Mouse (Mus musculus) lung, postnatal 0 days (tissue): ENCODE data around the gene Gse1. TPM values are rescaled to one million over a fixed set of nuclear protein-coding genes. Genes with fewer than 3 reads are reported as not detected.

Source experiments
- ATAC-seq: fragments of 200-750 bp; cut with Nextera tagmentation; 2 replicates; pipeline ENCODE4 v1.8.0; 2017; ENCODE audit warnings: moderate library complexity
- DNase-seq: peaks from one replicate; pipeline ENCODE4 v3.0.0-alpha.2; 2016; ENCODE audit warnings: low spot score
- H3K27ac ChIP-seq: fragments of 300-500 bp; sonication (generic); 2 replicates; pipeline ENCODE4 v1.5.1; 2014; ENCODE audit warnings: antibody characterized with exemption, mild to moderate bottlenecking, low read length, mixed read lengths
- H3K27me3 ChIP-seq: fragments of 300-500 bp; sonication (generic); replicated peaks from 2 replicates; pipeline ENCODE4 v1.6.1; 2014; ENCODE audit warnings: low read length, mixed read lengths; ENCODE audit not compliant: insufficient read depth
- H3K36me3 ChIP-seq: fragments of 300-500 bp; sonication (generic); 2 replicates; pipeline ENCODE4 v1.6.1; 2014; ENCODE audit warnings: low read length, mixed read lengths; ENCODE audit not compliant: insufficient read depth
- H3K4me1 ChIP-seq: fragments of 300-500 bp; sonication (generic); 2 replicates; pipeline ENCODE4 v1.6.1; 2014; ENCODE audit warnings: antibody characterized with exemption, low read depth, low read length, mixed read lengths; ENCODE audit not compliant: insufficient read depth
- H3K4me2 ChIP-seq: fragments of 300-500 bp; sonication (generic); replicated peaks from 2 replicates; pipeline ENCODE4 v1.6.1; 2014; ENCODE audit warnings: low read depth, mild to moderate bottlenecking, low read length, moderate library complexity, mixed read lengths
- H3K4me3 ChIP-seq: fragments of 300-500 bp; sonication (generic); 2 replicates; pipeline ENCODE4 v1.5.1; 2014; ENCODE audit warnings: low read depth, low read length
- H3K9ac ChIP-seq: fragments of 300-500 bp; sonication (generic); replicated peaks from 2 replicates; pipeline ENCODE4 v1.6.1; 2014; ENCODE audit warnings: low read depth, mild to moderate bottlenecking
- H3K9me3 ChIP-seq: fragments of 300-500 bp; sonication (generic); 2 replicates; pipeline ENCODE4 v1.6.1; 2016; ENCODE audit warnings: low read length, mixed read lengths
- CTCF ChIP-seq: IDR thresholded peaks from 2 replicates; pipeline ENCODE4 v1.5.1; 2016; ENCODE audit warnings: antibody characterized with exemption, mild to moderate bottlenecking
- EP300 ChIP-seq: IDR thresholded peaks from 2 replicates; pipeline ENCODE4 v1.6.1; 2016; ENCODE audit warnings: antibody characterized with exemption, mild to moderate bottlenecking, control low read depth
- WGBS: fragments of 180-500 bp; shearing (Covaris S2); extraction: QIAGEN DNeasy Blood & Tissue Kit; methylation state at CpG from one replicate; pipeline ENCODE4 v1.1.7; 2014; 5-methylcytosine and 5-hydroxymethylcytosine counted together
- polyA plus RNA-seq: library from polyadenylated mRNA; unstranded; fragments of >200 nt; fragmentation: Nextera tagmentation; extraction: Ambion mirVana; gene quantifications from 2 replicates; pipeline ENCODE4 v1.2.1, GENCODE M21; 2015

Gene Gse1
- polyA plus RNA-seq, 1 experiment from 2014 or later: 9.9 TPM

DNA sequence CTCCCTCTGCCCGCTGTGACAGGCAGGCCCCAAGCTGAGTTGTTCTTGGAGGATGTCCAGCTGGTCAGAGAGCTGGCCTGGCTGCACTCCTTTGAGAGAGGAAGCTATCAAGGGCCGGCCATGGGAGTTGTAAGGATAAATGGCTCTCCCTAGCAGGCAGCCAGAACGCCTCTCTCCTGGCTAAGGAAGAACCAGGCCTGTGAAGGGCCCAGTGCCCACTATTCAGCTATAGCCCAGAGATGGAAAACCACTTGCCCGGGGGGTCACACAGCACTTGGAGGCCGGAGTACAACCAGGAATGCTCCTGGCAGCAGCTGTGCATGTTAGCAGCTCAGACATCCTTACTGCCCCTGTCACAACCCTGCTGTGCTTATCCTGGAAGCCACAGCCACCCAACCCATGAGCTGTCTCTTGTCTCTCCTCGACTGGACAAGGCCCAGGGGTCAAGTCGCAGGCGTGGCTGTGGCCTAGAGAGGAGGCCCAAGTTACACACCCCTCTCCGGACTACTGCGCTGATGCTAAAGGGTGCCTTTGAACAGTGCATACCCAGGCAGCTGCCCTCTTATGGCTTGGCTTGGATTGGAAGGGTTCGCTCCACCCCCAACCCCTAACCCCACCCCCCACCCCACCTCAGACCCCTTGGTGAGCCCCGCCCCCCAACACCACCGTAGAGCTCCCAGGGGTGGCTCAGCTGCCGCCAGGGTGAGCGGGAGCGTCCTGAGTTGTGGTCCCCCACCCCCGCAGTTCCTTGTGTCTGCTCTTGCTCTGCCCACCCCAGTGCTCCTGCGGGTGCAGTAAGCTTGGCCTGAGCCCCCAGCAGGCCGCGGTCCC, 276.2 kb downstream of the Gse1 start:
- TF ChIP-seq CTCF: no peak
- no peak for TF ChIP-seq EP300

DNA sequence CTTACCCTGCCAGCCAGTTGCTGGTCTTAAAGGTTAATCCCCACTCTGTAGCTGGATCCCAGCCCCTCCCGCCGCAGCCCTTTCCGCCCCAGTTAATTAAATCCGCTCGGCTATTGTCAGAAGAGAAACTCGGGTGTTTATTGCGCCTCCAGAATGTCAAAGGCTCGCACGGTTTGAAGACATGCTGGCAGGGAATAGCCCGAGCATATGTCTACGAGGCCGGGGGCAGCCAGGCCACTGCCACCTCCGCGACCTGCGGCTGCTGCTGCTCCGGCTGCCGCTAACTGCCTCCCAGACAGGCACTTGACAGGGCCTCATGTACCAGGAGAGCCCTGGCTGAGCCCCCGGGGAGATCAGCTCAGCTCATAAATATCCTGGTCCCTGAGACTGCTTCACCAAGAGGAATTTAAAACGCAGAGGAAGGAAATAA, 276.8 kb downstream of the Gse1 start:
- Histone ChIP-seq H3K9ac (no peak overlapping the region), H3K27me3 (no peaks in the 10 kb centered on the region), H3K9me3 (no peaks in the 10 kb centered on the region), H3K4me1 (peaks cover 42% of the 10 kb centered on the region), H3K4me3 (0 out of 2 replicates have a peak overlapping the region, but pooled peaks have one; percentile 0), H3K4me2 (peak overlapping the region; percentile 20), H3K27ac (0 out of 2 replicates have a peak overlapping the region, but pooled peaks have one; percentile 43), H3K36me3 (no peaks in the 10 kb centered on the region)
- 9% methylated on average over 19 of the region's 19 CpGs for WGBS
- no peak for TF ChIP-seq CTCF
- TF ChIP-seq EP300: no peak
- DNase-seq (no peak), ATAC-seq (no peak)

More for the DNA sequence above, 276.2 kb downstream of the Gse1 start:
- 0 out of 2 replicates have a peak overlapping the region, but pooled peaks have one; percentile 0 for H3K4me3 ChIP-seq
- H3K4me1 ChIP-seq: peaks cover 37% of the 10 kb centered on the region
- H3K4me2 ChIP-seq: peak overlapping the region; percentile 20
- DNase-seq (peak; percentile 80), ATAC-seq (peak; percentile 43; the same call in 1 of the 2 replicates)
- peak overlapping the region; percentile 43; the same call in 1 of the 2 replicates for H3K27ac ChIP-seq
- 10% methylated on average over 19 of the region's 20 CpGs for WGBS
- H3K27me3 ChIP-seq: no peaks in the 10 kb centered on the region
- no peaks in the 10 kb centered on the region for H3K36me3 ChIP-seq
- H3K9me3 ChIP-seq: no peaks in the 10 kb centered on the region
- H3K9ac ChIP-seq: no peak overlapping the region; the same call in 1 of the 2 replicates

DNA sequence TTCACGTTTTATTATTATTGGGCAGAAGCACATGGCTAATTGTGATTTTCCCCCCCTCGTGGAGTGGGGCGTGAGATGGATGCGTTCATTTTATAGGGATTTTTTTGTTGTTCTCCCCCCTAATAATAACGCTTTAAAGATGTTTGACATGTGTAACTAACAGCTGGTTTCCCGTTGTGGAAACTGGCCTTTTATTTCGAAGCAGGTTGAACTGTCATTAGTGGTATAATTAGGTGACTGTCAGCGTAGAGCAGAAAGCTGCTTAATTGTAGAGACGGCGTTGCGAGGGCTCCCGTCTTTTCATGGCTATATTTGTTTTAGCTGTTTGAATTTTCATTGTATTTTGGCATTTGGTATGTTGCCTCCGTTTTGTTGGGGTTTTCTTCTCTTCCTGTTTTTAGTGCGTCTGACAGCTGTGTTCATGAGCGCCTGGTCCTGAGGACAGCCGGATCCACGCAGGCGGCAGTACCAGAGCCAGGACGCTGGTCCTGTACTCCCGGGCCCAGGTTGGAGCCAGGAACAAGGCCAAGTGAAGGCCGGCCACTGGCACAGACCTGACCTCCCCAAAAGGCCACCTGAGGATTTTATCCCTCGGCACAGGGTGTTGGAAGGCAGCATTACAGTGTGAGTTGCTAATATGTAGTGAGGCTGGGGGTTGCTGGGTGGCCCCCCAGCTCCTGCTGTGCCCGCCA, 277.5 kb downstream of the Gse1 start:
- TF ChIP-seq EP300 (no peak), CTCF (no peak)
- DNase-seq: no peak
- Histone ChIP-seq H3K27ac (no peak overlapping the region), H3K36me3 (no peaks in the 10 kb centered on the region), H3K4me1 (peaks cover 46% of the 10 kb centered on the region), H3K9me3 (no peaks in the 10 kb centered on the region), H3K4me3 (no peak overlapping the region), H3K27me3 (no peaks in the 10 kb centered on the region), H3K4me2 (peak overlapping the region; percentile 20; the same call in 1 of the 2 replicates), H3K9ac (no peak overlapping the region)
- 36% methylated on average over 23 of the region's 23 CpGs for WGBS
- ATAC-seq: no peak

DNA sequence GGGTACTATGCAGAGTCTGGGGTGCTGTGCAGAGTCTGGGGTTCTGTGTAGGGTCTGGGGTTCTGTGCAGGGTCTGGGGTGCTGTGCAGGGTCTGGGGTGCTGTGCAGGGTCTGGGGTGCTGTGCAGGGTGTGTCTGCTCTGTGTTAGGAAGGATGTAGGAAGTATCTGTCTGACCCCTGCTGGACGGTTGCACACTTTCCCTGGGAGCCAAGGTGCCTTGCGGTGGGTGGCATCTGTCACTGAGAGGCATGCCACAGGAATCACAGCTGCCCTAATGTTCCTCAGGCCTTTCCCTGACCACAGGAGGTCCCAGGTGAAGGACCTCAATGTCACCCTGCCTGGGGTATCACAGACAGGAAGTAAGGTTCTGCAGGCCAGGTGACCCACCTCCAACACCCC, 278.3 kb downstream of the Gse1 start:
- no peak for ATAC-seq
- H3K9ac ChIP-seq: no peak overlapping the region
- H3K4me3 ChIP-seq: no peak overlapping the region
- H3K4me2 ChIP-seq: no peak overlapping the region
- H3K9me3 ChIP-seq: no peaks in the 10 kb centered on the region
- H3K27me3 ChIP-seq: no peaks in the 10 kb centered on the region
- H3K36me3 ChIP-seq: no peaks in the 10 kb centered on the region
- H3K27ac ChIP-seq: no peak overlapping the region
- H3K4me1 ChIP-seq: peaks cover 49% of the 10 kb centered on the region
- TF ChIP-seq EP300 (no peak), CTCF (peak; percentile 64)
- 68% methylated on average over 2 of the region's 2 CpGs for WGBS
- DNase-seq: no peak

GRCm38 (mm10) chr8:120507290-120507689, 279.0 kb downstream of the Gse1 start:
- no peak overlapping the region for H3K4me2 ChIP-seq
- TF ChIP-seq EP300 (no peak), CTCF (no peak)
- WGBS: 93% methylated on average over 9 of the region's 9 CpGs
- H3K27me3 ChIP-seq: no peaks in the 10 kb centered on the region
- no peak for DNase-seq
- no peaks in the 10 kb centered on the region for H3K9me3 ChIP-seq
- no peak overlapping the region for H3K9ac ChIP-seq
- H3K36me3 ChIP-seq: no peaks in the 10 kb centered on the region
- no peak overlapping the region for H3K4me3 ChIP-seq
- peaks cover 49% of the 10 kb centered on the region for H3K4me1 ChIP-seq
- ATAC-seq: no peak
- no peak overlapping the region for H3K27ac ChIP-seq
